Mouse (Mus musculus): ENCODE data around the gene Slc35f1. TPM values are rescaled to one million over a fixed set of nuclear protein-coding genes. Genes with fewer than 3 reads are reported as not detected.

Slc35f1 gene
- under 1 TPM; 0.38 to 0.46 TPM for total RNA-seq (2021)
- long read RNA-seq, experiment 1, partial matches to known transcripts, result 0 of 1 reads
- long read RNA-seq, experiment 1, other reads (novel, unspliced or antisense), result 1 of 1 reads
- long read RNA-seq, experiment 2, partial matches to known transcripts, result 0 of 1 reads
- long read RNA-seq, experiment 2, other reads (novel, unspliced or antisense), result 1 of 1 reads

DNA sequence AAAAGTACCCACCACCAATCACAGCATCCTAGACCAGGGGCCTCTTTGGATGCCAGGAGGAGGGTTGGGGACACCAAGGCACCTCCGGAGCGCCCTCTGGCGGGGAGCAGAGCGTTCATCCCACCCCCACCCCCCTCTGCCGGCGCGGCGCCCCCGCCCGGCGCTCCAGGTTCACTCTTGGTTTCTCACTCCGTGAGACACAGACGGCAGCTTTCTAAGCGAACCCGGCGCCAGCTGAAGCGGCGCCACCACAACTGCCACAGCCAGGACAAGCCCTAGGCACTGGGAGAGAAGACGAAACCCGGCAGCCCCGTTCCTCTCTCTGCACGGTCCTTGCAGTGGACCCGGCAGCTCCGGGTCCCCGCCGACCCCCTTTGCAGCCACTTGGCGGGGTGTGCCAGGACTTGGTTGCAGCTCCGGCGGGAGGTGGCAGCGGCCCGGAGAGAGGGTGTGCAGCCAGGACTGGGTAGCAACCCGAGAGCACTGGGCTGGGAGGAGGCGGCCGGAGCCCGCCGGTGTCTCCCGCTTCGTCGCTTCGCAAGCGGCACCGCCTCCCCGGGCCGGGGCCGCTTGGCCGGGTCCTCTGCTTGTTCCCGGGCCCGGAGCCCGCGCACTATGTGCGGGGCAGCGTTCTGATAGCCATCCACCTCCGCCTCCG, at the start of gene Slc35f1:
Gene Slc35f1, plus strand, starts transcription at position 200 of the 658 bp plus-strand sequence.
- peak; percentile 65 for DNase-seq

DNA sequence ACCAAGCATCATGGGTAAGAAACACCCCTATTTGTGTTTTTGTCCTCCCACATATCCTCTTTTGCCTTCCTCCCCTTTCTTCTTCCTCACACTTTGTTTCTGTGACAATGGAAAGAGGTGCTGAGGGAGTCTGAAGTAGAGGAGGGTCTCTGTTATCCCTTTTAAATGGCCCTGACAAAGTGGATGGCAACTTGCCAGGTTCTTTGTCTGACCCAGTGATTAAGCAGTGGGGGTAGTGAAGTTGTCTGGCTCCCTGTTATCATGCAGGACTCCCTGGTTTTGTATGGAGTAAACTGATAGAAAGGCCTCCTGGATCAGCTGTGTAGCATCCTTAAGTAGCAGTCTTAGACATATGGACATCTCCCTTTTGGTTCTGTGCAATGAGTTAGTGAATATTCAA, 19.1 kb upstream of the Slc35f1 start:
- DNase-seq, result no peak

DNA sequence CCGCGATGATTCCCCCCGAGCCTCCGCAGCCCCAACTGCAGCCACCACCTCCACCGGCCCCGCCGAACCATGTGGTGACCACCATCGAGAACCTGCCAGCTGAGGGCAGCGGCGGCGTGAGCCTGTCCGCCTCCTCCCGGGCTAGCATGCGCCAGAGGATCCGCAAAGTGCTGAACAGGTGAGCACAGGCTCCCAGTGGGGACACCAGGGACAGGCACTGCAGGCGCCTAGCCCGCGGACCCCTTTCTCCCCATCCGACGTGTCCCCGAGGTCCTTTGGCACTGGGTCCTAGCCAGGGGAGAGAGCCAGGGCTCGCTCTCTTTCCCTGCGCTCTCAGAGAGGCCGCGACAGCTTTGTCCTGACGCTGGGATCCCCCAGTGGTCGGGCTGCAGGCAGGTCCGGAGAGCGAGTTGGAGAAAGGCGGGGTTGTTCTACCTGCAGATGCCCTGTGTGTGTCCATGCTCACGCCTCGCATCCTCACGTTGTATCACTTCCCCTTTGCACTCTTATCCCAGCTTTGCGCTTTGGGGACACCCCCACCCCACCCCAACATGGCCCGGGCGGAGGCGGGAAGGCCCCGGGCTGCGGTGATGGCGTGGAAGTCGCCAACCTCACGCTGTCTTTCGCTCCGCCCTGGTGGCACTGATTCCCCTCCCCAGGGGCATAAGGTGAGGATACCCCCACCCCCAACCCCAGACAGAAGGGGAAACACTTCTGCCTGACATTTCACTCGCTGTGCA, 829 bp downstream of the Slc35f1 start:
- peak; percentile 20 for DNase-seq

DNA sequence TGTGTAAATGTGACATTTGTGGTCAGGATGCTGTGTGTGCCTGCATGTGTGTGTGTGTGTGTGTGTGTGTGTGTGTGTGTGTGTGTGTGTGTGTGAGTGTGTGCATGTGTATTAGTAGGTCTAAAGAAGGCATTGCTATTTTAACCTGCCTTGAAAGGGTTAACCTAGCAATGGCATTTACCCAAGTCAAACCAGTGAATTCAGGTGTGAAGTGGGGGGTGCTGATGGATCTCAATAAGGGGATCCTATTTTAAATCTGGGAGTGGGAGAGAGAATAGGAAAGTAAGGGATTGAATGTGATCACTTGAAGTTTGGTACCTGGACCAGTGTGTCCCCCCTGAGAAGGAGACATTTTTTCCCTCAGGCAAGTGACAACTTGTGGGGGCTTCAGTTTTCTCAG, 13.4 kb downstream of the Slc35f1 start:
- no peak for DNase-seq

DNA sequence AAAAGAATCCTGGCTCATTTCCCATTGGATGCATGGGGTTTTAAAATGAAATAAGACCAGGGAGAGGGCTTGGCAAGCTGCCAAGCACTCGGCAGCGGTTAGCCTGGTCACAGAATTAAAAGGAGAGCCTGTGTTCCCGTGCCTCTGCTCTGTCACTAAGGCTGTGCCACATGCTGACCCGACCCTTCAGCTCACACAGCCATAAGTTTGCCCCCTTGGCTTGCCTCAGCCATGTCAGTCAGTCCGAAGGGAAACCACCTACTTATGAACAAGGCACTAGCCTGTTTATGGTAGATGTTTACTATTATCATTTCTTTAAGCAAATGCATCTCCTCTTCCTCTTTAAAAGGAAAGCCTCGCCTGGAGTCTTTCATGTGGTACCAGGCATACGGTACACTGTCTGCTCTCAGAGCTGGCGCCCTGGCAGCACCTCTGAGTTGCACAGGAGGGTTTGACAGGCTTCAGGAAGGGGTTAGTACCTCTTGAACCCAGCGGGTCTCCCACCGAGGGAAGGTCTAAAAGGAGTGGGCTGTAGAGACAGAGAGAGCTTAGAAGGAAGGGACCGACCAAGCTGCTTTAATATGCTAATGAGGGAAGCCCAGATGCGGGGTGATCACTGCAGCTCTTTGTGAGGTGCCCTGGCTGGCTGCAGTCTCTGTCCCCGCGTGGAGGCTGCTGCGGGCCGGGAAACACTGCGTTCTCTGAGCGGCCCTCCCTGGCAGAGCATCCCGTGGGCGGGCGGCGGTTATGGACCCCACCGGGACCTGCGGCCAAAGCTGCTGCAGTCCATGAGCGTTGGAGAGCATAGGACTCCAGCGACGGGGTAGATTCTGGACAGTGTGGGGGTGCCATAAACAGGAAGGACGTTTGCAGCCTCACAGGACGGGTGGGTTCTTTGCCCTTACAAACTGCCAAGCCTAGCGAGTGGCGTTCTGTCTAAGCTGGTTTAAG, 14.0 kb downstream of the Slc35f1 start:
- peak; percentile 7 for DNase-seq

DNA sequence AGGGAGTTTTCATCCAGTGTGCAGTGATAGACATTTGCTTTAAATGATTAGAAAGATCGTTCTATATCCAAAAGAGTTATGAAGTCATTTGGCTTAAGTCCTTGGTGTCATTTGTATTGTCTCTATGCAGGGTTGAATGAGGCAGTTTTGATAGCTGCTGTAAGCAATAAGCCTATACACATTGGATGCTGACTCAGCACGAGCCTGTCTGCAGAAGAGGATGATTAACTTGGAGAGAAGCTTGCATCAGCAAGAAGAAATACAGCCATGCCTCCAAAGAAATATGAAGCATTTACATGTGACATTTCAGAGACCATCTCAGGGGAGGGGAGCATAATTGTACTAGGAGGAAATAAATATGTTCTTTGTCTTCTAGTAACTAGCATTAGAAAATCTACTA, 19.1 kb downstream of the Slc35f1 start:
- no peak for DNase-seq

DNA sequence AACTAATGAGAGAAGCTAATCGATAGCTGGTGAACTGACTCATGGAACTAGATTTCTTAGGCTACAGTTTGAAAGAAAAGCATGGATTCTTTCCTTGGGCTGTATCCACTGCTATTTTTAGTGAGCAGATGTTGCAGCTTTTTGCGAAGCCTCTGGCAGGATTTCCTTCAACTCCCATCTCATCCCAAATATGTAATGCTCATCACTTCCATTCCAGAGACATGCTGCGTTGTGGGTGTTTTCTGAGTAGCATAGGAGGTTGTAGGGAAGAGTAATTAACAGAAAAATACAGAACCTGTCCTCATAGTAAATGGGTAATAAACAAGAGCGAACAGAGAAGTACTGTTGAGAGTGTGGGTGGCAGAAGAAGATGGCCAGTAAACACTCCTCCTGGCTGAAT, 21.8 kb downstream of the Slc35f1 start:
- DNase-seq, result no peak

DNA sequence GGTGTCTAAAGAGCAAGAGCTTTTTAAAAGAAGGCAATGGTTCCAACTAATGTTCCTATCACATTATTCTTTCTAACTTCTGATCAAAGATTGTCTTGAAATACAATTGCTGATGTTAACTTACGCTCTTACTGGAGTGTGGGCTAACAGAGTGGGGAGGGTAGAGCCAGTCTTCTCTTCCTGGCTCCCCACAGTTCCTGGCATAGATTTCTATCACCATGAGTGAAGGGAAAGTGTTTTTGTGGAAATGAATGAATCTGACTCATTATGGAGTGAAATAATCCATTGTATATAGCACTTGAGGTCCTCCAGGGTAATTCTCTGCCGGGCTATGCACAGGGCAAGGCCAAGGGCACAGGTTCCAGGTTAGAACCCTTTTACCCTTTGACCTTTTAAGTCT, 24.2 kb downstream of the Slc35f1 start:
- DNase-seq, result no peak

DNA sequence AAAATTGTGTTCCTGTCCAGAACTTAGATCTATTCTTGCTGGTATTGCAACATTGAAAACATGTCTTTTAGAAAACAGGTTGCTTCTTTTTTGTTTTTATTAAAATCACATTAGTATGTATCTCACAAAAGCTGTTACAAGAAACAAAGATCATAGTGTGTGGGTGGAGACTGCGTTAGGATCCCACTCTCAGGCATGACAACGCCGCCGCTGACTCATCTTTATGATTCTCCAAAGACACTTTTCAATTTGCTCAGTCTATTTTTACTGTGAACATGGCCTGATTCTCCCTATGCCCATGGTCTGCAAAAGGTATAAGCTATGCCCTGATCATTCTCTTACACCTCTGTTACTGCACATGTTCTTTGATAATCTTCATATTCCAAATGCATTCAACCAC, 24.8 kb downstream of the Slc35f1 start:
- no peak for DNase-seq

DNA sequence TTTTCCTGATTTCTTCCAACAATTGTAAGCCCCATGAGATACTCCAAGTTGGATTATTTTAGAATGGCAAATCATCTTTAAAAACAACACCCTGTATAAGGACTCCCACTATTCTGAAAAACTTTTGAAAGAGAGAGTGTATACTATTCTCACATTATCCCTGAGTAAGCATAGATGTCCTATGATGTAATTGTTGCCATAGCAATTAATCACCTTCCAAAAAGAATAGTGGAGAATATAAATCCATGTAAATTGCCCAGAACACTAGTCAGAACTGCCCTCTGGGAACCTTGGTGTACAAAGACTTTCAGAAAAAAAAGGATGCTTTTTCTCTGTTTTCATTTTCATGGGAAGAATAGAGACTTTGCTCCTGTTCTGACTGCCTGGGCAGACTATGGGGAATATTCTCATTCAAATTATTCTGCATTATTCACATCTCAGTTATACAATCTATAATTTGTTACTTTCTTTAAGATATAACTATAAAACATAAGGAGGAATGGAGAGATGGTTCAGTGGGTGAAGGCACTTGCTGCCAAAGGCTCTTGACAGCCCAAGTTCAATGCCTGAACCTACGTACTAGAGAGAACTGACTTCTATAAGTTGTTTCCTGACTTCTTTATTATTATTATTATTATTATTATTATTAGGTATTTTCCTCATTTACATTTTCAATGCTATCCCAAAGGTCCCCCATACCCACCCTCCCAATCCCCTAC, 28.0 kb downstream of the Slc35f1 start:
- DNase-seq, result no peak

DNA sequence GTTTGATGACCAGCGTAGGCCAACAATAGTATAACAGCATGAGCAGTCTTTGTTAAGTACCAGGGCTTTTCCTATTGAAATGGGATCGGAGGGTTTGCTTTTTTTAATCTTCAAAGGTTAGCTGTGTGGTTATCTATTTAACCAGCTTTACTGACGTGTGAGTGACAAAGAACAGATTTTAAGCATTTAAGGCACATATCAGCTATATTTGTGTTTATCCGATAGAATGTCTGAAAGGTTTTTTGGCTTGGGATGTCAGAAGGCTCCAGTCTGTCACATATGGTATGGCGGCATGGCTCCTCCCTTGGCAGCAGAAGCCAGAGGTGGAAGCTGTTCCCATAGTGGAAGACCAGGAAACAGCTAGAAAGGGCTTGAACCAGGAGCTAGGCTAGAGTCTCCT, 36.3 kb downstream of the Slc35f1 start:
- DNase-seq, result no peak

DNA sequence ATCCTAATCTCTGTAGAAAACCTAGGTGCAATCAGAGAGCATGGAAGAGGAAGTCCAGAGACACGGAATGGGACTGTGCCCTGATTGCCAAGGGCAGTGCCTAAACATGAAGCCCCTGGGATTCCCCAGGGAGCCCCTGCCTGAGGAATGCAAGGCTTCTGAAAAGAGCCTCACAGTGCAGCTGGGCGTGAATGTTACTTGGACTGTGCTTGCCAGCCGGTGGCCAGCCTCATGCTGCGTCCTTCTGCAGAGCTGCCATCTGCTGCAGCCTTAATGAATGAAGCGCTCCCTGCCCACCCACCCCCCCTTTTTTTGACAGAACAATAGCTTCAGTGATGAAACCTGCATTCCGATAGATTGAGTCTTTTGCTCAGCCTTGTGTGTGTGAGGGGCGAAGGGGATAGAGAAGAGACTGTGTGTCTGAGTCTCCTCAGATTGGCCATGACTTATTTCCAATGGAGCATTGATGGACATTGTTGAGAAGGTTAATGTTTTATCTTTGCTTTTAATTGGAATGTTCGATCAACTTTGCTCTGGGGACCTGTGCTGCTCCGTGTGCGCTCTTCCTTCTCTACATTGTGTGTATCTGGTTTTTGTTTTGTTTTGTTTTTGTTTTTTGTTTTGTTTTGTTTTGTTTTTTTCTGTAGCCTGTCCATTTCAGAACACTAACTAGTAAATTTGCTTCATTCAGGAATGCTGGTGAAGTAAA, 52.5 kb downstream of the Slc35f1 start:
- no peak for DNase-seq

DNA sequence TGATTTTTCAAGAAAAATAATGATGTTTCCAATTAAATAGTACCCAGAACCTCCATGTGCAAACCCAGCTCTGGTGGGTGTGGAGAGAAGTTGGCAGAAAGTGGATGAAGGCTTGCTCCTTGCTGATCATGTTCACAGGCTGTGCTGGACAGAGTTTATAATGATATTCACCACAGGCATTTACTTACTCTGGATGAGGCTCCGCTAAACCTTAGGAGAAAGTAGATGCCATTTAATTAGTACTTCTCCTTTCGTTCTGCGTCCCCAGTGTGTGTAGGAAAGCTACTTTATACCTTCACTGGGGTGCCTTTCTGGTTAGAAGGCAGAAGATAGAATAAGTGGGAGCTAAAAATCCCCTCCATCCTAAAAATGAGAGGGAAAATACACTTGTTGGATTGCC, 53.5 kb downstream of the Slc35f1 start:
- no peak for DNase-seq

DNA sequence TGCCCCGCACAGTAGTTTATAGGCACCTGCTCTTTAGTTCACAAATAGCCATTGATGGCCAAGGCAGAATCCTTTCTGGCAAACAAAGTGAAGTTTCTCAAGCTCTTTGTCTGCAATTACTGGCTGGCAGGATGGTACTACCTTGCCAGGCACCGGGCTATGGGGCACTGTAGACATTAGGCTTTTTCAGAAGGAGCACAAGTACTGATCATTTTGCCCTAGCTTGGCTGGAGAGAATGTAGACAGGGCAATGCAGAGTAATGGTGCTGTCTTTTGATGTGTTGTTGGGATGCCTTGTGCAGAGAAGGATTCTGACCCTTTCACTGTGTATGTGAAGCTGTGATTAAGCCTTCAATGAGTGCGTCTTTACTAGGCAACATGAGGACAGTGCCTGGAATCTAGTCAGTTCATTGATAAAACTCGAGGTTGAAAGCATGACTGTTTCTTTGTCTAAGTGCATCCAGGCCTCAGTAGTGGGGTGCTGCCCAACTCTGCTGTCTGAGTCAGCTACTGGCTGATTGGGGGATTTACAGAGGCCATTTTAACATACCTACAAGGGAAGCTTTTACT, 57.8 kb downstream of the Slc35f1 start:
- no peak for DNase-seq

DNA sequence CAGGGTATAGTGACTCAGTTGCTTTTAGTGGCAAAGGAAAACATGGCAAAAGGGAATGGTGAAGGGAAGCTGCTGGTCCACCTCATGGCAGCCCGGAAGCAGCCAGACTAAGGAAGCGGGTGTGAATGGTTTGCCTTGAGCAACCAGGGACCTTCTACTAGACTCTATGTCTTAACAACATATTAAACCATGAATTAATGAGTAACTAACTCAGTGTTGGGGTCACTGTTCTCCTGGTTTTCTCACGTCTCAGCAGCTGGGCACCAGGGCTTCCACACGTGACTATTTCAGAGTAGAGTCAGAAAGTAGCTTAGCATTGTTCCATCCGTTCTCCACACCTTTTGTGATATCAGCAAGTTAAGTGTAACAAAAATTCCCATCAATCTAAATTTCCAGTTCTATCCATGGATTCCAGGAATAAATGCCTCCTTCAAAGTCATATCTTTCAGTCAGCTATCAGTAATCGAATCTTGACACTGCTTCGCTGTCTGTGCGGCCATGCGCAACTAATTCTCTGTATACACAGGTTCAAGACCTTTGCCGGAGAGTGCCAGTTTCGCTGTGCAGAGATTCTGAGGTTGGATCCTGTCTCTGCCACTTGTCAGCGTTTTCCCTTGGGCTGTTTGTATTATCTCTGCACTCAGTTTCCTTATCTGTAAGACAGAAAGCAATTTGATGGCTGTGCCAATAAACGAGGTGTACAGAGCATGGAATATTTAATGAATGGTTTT, 65.8 kb downstream of the Slc35f1 start:
- no peak for DNase-seq

DNA sequence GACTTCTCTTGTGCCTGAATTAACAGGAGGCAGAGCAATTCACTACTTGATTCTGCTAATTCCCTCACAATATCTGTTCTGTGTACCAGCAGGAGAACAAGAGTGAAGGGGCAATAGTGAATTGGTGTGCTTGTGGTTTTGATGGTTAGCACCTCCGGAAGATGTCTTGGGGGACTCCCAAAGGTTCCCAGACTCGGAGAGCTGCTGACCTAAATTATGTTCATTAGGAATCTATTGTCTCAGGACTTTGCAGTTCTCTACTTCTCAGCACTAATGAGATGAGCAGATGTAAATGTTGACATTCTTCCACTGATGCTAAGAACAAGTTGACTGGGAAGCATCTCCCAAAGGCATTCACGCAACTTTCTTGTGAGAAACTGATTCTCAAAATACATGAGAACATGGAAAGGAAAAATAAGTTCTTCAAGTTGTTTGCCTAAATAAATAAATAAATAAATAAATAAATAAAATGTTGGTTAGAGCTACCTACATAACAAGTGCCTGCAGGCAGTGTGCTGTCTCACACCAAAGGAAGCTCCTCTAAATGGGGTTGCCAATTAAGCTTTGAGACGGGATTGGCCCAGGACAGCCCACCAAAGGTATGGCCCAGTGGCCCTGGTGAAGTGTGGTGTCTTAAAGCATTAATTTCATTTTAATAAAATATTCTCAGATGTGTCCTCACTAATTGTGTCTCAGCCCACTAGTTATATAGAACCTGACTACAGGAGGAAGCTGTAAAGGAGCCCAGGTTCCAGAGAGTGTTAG, 67.3 kb downstream of the Slc35f1 start:
- no peak for DNase-seq

DNA sequence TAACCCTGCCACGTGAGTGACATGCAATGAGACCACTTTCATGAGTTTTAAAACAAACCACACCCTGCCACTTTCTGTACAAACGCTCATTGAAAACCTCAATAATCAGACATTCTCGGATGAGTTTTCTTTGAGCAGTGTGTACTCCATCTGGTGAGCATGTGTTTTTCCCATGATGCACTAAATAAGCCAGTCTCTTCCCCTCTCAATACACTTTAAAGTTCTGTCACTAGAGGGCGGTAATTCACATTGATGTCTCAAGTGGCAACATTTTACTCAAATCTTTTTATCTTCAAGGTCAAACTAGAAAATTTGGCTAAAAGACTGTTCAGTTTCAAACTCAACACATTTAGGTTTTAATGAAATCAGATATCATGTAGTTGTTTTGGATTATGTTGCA, 68.3 kb downstream of the Slc35f1 start:
- no peak for DNase-seq

DNA sequence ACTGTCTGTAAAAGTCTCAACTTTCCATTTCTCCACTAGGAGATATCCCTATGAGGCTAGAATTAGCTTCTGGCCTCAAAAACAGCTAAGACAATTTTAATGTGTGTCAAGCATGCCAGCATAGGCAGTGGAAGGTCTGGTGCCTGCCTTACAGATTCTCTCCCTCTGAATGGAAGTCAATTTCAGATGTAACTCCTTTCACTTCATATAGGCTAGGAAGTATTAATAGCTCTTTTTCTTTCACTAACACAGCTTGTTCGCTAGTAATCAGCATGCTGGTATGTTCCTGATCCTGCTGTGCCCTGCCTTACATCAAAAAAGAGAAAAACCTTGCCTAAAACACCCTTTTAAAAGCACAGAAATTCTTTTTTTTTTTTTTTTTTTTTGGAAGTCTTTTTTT, 70.2 kb downstream of the Slc35f1 start:
- no peak for DNase-seq

DNA sequence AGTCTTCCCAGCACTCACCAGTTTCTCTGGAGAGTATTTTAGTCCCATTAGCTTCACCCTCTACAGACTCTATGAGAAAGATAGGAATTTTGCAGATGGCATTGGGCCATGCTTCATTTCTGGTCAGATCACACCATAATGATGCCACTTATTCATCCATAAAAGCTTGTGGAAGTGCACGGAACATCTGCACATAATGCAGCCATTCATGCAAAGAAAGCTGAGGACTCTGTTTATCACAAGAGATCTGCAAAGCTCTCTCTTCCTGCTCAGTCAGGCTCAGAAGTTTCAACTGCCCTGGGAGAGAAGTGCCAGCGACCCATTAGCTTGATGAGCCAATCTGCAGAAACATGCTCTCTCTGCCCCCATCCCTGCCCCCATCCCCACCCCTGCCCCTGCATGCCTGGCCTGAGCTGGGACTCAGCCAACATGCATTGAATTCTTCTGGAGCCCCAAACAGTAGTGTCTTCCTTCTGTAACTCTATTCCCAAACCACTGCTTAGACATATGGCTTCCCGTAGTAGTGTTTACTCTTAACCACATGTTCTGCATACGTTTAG, 89.7 kb downstream of the Slc35f1 start:
- no peak for DNase-seq

All from gastrocnemius, postnatal 25 days (tissue).